Mouse (Mus musculus): ENCODE measurements around the gene Gstm5. TPM values are rescaled to one million over a fixed set of nuclear protein-coding genes. Genes with fewer than 3 reads are reported as not detected.
A peak's percentile ranks its signal among the peaks of the same experiment; 100 is the strongest.

The Gstm5 gene
- 254 and 286 TPM in 2 replicates for polyA plus RNA-seq (2015; fragmentation: Nextera tagmentation; extraction: Ambion mirVana)

DNA sequence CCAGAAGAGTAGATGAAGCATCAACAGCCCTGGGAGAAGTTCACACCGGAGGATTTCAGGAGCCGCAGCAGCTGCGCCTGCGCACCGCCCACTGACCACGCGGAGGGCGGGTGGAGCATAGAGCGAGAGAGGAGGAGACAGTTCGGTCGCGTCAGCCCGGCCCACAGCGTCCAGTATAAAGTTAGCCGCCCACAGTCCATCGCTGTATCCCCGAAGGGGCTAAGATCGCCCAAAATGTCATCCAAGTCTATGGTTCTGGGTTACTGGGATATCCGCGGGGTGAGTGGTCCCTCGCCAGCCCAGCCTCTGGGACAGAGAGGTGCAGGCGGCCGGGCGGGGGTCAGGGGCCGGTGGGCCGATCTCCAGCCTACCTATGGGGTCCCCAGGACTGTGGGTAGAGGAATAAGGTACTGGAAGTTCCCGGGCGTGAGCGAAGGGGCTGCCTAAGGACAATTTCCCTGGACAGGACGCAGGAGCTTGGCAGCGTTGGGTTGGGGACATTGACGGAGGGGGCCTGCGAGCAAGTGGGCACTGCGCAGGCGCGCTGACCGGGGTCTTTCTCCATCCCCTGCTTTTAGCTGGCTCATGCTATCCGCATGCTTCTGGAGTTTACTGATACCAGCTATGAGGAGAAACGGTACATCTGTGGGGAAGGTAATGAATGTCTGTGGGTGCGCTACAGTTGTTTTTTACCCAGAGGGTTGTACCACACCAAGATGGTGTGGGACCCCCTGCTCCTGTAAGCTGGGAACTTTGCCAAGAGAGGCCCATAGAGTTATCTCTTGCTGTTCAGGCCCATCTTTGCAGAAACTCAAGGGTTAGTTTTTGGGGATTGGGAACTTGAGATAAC is at the start of gene Gstm5:
Gene Gstm5, plus strand, starts transcription at position 102 of the 850 bp plus-strand sequence.
- Histone ChIP-seq H3K27ac (replicated peaks) (peak within 1 kb of the TSS; percentile 82), H3K4me3 (peak within 1 kb of the TSS; percentile 77), H3K9me3 (no peaks in the 10 kb centered on the region), H3K4me1 (replicated peaks) (peaks cover 16% of the 10 kb centered on the region), H3K36me3 (peaks cover 30% of the 10 kb centered on the region), H3K4me2 (peak within 1 kb of the TSS; percentile 83), H3K27me3 (no peaks in the 10 kb centered on the region), H3K9ac (peak within 1 kb of the TSS; percentile 94)
- peak; percentile 96 for ATAC-seq (ENCODE audit: low read depth)
- WGBS = 6% methylated on average over 40 of the region's 40 CpGs

DNA sequence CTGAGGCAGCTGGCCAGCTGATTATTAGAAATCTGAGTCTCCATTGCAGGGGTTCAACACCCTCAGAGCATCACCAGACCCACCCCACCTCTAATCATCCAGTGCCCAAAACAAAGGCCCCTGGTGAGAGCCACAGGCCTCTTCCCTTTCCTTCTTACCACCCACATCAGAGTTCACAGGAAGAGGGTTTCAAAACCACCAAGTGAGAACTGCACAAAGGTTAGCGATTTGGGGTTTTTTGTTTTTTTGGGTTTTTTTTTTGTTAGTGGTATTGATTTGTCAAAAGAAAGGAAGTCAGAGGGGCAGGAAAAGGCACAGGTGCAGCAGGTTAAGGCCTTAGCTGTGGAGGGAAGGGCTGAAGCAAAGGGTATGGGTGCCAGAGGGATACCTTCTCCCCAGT is 49.4 kb upstream of the Gstm5 start:
- ATAC-seq (ENCODE audit: low read depth) = no peak
- H3K27me3 ChIP-seq = no peaks in the 10 kb centered on the region
- H3K36me3 ChIP-seq = no peaks in the 10 kb centered on the region
- no peak overlapping the region for H3K27ac ChIP-seq (replicated peaks)
- no peak overlapping the region for H3K4me2 ChIP-seq
- WGBS = 86% methylated on average over 1 of the region's 1 CpGs
- no peaks in the 10 kb centered on the region for H3K9me3 ChIP-seq
- H3K9ac ChIP-seq = no peak overlapping the region
- H3K4me3 ChIP-seq = no peak overlapping the region
- peaks cover 44% of the 10 kb centered on the region for H3K4me1 ChIP-seq (replicated peaks)

DNA sequence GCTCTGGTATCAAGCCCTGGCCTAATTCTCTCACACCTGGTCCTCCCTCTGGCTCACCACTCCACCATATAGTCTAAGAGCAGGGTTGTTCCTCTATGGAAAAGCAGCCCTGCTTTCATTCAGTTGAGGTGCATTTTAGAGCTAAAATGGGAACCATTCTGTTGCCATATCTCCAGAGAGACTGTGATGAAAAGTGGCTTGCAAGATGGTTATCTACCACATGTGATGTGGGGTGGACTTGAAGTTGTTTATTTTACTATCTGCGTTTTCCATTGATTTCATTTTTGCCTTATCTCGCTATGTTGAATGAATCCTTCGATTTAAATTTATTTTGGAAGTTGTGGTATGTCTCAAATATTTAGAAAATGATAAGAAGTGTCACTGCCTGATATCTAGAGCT is 48.8 kb upstream of the Gstm5 start:
- 92% methylated on average over 3 of the region's 3 CpGs for WGBS
- Histone ChIP-seq H3K9ac (no peak overlapping the region), H3K27ac (replicated peaks) (no peak overlapping the region), H3K27me3 (no peaks in the 10 kb centered on the region), H3K36me3 (no peaks in the 10 kb centered on the region), H3K4me3 (no peak overlapping the region), H3K4me1 (replicated peaks) (peaks cover 44% of the 10 kb centered on the region), H3K4me2 (no peak overlapping the region), H3K9me3 (no peaks in the 10 kb centered on the region)
- no peak for ATAC-seq (ENCODE audit: low read depth)

DNA sequence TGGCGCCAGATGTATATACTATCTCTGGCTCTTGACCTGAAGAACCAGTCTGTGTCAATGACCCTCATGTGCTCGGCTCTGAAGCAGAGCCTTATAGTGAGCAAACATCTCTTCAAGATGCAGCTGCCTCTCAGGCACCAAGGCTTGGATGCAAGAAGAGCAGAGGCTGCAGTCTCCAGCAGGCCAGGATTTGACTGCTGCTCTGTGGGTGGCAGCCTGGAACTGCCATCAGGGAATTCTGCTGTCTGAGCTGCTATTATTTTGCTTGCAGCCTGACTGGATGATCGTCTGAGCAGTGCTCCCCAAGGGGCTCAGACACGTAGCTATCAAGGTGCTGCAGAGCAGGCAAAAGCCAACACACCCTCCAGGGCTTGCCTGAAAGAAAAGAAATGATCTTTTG is 47.5 kb upstream of the Gstm5 start:
- H3K4me3 ChIP-seq = no peak overlapping the region
- ATAC-seq (ENCODE audit: low read depth) = no peak
- H3K4me1 ChIP-seq (replicated peaks) = peaks cover 44% of the 10 kb centered on the region
- no peaks in the 10 kb centered on the region for H3K36me3 ChIP-seq
- H3K9me3 ChIP-seq = no peaks in the 10 kb centered on the region
- H3K9ac ChIP-seq = peak overlapping the region; percentile 18; the same call in 1 of the 2 replicates
- H3K27me3 ChIP-seq = no peaks in the 10 kb centered on the region
- no peak overlapping the region for H3K27ac ChIP-seq (replicated peaks)
- no peak overlapping the region for H3K4me2 ChIP-seq
- 36% methylated on average over 4 of the region's 4 CpGs for WGBS

DNA sequence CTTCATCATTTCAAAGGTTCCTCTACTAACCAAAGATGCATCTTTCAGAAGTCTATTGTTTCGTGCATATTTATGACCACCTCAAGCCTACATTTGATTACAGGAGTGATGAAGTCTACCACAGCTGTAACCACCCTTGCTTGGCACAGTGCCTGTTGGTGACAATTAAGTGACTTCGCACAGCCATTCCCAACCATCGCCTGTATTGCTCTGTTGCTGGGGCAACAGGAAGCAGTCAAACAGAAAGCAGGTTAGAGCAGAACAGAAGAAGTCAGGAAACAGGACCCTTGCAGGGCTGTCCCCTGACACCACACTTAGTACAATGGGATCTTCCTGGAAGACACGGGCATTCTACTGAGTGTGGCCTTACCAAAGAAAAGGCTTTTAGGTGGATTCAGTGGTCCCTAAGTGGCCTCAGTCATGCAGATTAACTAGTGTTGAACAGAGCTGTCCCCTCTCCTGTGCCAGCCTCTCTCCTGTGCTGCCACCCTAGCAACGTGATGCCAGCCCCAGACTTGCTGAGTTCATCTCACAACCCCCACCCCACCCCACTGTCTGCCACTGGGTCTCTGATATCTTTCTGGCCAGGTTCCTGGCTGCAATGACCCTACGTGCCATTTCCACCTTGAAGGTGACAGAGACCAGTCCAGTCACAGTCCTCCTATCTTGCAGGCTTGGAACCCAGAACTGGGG is 46.5 kb upstream of the Gstm5 start:
- Histone ChIP-seq H3K36me3 (no peaks in the 10 kb centered on the region), H3K27ac (replicated peaks) (no peak overlapping the region)
- 42% methylated on average over 6 of the region's 6 CpGs for WGBS

DNA sequence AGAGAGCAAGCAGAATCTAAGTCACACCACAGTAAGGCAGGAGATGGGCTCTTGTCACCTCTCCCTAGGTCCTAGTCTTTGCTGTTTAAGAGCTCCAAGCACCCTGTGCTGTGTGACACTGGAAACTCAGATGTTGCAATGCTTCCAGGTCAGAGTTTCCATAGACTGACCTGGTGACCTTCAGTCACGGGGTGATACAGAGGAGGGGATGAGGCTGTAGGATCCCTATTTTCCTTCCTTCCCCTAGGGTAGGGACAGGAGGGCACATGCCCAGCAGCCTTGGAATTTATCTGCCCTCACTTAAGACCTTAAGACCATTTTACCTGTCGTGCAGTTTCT is 46.0 kb upstream of the Gstm5 start:
- peaks cover 35% of the 10 kb centered on the region for H3K4me1 ChIP-seq (replicated peaks)
- H3K9me3 ChIP-seq = no peaks in the 10 kb centered on the region
- H3K4me2 ChIP-seq = no peak overlapping the region
- ATAC-seq (ENCODE audit: low read depth) = no peak
- no peaks in the 10 kb centered on the region for H3K27me3 ChIP-seq
- H3K4me3 ChIP-seq = no peak overlapping the region
- H3K27ac ChIP-seq (replicated peaks) = 0 out of 2 replicates have a peak overlapping the region, but pooled peaks have one; percentile 23
- no peak overlapping the region for H3K9ac ChIP-seq
- no peaks in the 10 kb centered on the region for H3K36me3 ChIP-seq
- WGBS = 78% methylated on average over 2 of the region's 2 CpGs

More for the DNA sequence above, 46.5 kb upstream of the Gstm5 start:
- Histone ChIP-seq H3K4me3 (no peak overlapping the region), H3K9ac (no peak overlapping the region), H3K4me1 (replicated peaks) (peaks cover 40% of the 10 kb centered on the region), H3K9me3 (no peaks in the 10 kb centered on the region), H3K4me2 (no peak overlapping the region), H3K27me3 (no peaks in the 10 kb centered on the region)
- ATAC-seq (ENCODE audit: low read depth) = 0 out of 2 replicates have a peak, but pooled peaks have one; percentile 29

DNA sequence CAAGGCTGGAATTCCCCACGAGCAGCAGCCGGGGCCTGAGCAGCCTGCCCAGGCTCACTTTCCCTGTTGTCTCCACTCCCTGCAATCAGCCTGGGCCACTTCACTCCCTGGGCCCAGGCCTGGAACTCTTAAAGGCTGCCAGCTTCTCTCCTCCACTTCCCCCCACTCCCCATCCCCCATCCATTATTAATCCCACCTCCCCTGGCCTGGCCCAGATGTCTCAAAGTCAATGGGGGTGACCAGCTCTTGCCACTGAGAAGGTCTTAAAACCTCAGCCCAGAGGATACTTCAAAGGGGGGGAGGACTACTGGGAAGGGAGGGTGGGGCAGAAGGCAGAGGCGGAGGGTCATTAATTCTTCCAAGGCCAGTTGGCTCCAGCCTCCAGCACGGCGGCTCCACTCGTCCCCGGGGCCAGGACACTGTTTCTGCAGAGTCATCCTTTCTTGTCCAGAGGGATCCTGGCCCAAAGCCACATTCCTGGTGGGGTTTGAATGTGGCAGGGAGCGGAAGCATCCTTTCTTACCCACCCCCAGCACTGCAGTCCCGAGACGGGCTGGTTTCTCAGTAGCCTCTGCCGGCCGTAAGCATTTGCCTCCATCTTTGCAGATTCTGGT is 45.1 kb upstream of the Gstm5 start:
- Histone ChIP-seq H3K9me3 (no peaks in the 10 kb centered on the region), H3K4me2 (peak overlapping the region; percentile 38), H3K27me3 (no peaks in the 10 kb centered on the region), H3K9ac (peak overlapping the region; percentile 43; the same call in 1 of the 2 replicates), H3K4me1 (replicated peaks) (peaks cover 33% of the 10 kb centered on the region), H3K4me3 (no peak overlapping the region), H3K36me3 (no peaks in the 10 kb centered on the region), H3K27ac (replicated peaks) (0 out of 2 replicates have a peak overlapping the region, but pooled peaks have one; percentile 23)
- peak; percentile 69 for ATAC-seq (ENCODE audit: low read depth)
- WGBS = 4% methylated on average over 12 of the region's 12 CpGs

DNA sequence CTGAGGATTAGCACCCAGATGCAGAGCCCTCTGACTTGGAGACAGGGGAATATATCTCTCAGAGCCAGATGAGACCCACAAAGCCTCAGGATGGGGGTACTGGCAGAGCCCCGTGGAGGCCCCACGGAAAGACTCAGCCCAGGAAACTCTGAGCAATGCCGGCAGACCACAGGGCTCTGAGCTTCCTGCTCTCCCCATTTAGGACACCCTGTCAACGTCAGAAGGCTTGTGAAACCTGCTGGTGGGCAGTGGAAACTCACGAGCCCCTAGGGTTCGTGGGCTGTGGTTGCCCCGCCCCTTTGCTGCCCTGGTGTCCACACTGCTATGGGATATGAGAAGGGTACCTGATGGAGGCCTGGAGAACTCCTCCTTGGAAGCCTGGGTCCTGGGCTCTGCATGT is 42.8 kb upstream of the Gstm5 start:
- H3K4me2 ChIP-seq = no peak overlapping the region
- H3K27ac ChIP-seq (replicated peaks) = no peak overlapping the region
- H3K4me1 ChIP-seq (replicated peaks) = peaks cover 33% of the 10 kb centered on the region
- H3K27me3 ChIP-seq = no peaks in the 10 kb centered on the region
- 61% methylated on average over 7 of the region's 7 CpGs for WGBS
- no peaks in the 10 kb centered on the region for H3K9me3 ChIP-seq
- ATAC-seq (ENCODE audit: low read depth) = no peak
- no peaks in the 10 kb centered on the region for H3K36me3 ChIP-seq
- H3K9ac ChIP-seq = no peak overlapping the region
- no peak overlapping the region for H3K4me3 ChIP-seq

DNA sequence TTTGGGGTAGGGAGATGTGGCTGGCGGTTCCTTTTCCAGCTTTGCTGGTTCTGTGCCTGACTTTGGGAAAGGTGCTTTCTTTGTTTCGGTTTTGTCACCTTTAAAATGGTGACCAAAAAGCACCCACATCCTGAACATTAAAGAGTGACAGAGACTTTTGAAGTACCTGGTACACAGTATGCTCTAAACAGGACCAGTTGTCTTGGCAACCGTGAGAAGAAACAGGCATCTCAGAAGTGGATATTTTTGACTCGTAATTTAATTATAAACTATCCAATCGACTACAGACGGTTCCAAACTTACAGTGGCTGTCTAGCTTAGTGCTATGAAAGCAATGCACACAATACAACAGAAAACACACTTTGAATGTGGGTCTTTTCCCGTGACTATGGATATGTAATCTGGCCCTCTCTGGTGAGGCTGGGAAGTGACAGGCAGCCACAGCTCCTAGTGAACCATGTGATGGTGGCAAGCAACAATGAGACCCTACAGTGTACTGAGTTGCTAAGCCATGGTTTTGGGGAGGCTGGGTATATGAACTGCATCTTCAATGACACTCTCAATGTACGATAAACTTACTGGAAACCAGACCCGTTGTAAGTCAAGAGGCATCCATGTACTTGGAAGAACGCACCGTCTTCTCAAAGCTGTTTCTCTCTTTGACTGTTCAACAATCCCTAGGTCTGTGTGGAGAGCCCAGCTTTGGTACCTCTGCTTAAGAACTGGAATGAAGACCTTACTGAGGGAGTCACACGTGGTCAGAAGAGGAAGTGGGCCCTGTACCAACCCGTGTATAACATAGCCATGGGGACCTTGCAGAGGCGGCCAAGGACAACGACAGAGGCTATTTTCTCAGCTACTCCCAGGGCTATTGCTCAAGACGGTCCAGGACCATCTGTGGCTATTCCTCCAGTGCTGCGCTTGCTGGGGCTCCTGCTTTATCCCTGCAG is 42.1 kb upstream of the Gstm5 start:
- ATAC-seq (ENCODE audit: low read depth) = no peak
- Histone ChIP-seq H3K4me1 (replicated peaks) (peaks cover 26% of the 10 kb centered on the region), H3K27me3 (no peaks in the 10 kb centered on the region), H3K9ac (no peak overlapping the region), H3K4me2 (no peak overlapping the region), H3K9me3 (no peaks in the 10 kb centered on the region), H3K36me3 (no peaks in the 10 kb centered on the region), H3K4me3 (no peak overlapping the region), H3K27ac (replicated peaks) (no peak overlapping the region)
- WGBS = 85% methylated on average over 17 of the region's 17 CpGs

DNA sequence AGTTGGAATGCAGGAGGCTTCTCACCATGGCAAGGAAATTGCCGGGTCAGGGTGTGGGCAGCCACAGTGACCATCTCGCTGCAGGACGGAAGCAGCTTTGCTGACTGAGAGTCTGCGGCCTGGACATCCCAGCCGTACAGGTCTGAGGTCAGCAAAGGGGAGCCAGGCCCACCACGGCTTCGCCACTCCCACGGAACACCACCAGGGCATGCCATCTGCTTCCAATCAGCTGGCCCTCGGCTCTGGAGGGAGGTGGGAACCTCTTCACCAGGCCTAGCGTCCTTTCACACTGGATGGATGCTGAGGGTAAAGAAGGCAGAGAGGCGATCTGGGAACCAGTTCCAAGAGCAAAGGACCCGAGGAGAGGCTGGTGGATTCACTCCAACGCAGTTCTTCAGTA is 40.3 kb upstream of the Gstm5 start:
- Histone ChIP-seq H3K9ac (no peak overlapping the region), H3K4me3 (no peak overlapping the region), H3K4me1 (replicated peaks) (peaks cover 7% of the 10 kb centered on the region), H3K27ac (replicated peaks) (no peak overlapping the region), H3K9me3 (no peaks in the 10 kb centered on the region), H3K27me3 (no peaks in the 10 kb centered on the region), H3K36me3 (no peaks in the 10 kb centered on the region), H3K4me2 (no peak overlapping the region)
- WGBS = 86% methylated on average over 13 of the region's 13 CpGs
- ATAC-seq (ENCODE audit: low read depth) = no peak

DNA sequence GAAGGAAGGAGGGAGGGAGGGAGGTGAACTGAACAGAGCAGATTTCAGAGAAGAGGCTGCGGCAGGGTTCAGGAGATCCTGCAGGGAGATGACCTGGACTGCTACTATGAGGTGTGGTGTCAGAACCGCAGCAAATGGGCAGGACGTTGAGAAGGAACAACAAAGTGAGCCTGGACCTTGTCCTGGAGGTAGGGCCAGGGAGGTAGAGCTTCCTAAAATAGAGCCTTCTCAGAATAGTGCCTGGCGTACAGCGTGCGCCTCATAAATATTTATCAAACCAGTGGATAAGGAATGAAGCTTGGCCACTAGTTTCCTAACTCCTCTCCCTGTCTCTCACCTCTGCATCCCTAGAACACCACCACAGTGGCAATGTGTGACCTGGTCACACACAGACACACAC is 38.0 kb upstream of the Gstm5 start:
- 75% methylated on average over 6 of the region's 6 CpGs for WGBS

More for the DNA sequence above, 38.0 kb upstream of the Gstm5 start:
- Histone ChIP-seq H3K36me3 (no peaks in the 10 kb centered on the region), H3K27ac (replicated peaks) (no peak overlapping the region), H3K9me3 (no peaks in the 10 kb centered on the region), H3K9ac (no peak overlapping the region), H3K4me1 (replicated peaks) (no peaks in the 10 kb centered on the region), H3K27me3 (no peaks in the 10 kb centered on the region), H3K4me3 (no peak overlapping the region), H3K4me2 (no peak overlapping the region)
- ATAC-seq (ENCODE audit: low read depth) = no peak
